Mouse (Mus musculus): ENCODE measurements around the gene Gm44790.

Gene Gm44790

GRCm38 (mm10) chr6:86404100-86404861 lies 22.2 kb upstream of the Gm44790 start, which contains the start of gene Tia1:
Gene Tia1, plus strand, starts transcription at chr6:86404219.
- peak; percentile 99 for DNase-seq (ENCODE audit: low read depth, low spot score)

- DNase-seq (ENCODE audit: low read depth, low spot score) = peak; percentile 35
These were observed 21.5 kb upstream of the Gm44790 start for GRCm38 (mm10) chr6:86404996-86405395.

GRCm38 (mm10) chr6:86406306-86406705 lies 20.2 kb upstream of the Gm44790 start:
- DNase-seq (ENCODE audit: low read depth, low spot score) = no peak

- DNase-seq (ENCODE audit: low read depth, low spot score) = no peak
These were observed 7.7 kb upstream of the Gm44790 start for GRCm38 (mm10) chr6:86418711-86419110.

DNA sequence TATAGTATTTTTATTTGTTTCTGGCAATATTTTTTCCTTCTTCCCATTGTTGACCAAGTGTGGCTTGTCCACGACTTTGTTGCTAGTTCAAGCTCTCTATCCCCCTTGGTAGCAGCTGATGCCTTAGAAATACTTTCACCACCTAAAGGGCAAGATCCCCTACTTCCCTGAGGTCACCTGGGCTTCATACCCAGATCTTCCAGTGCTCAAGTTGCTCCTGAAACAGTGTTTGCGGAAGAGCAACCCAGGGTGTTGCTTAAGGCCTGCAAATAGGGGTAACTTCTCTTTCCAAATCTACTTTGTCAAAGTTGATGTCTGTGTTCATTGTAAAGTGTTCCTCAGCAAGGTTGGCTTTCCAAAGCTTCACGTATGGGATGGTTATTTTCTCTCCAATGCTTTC lies 7.2 kb upstream of the Gm44790 start:
- DNase-seq (ENCODE audit: low read depth, low spot score) = no peak

DNA sequence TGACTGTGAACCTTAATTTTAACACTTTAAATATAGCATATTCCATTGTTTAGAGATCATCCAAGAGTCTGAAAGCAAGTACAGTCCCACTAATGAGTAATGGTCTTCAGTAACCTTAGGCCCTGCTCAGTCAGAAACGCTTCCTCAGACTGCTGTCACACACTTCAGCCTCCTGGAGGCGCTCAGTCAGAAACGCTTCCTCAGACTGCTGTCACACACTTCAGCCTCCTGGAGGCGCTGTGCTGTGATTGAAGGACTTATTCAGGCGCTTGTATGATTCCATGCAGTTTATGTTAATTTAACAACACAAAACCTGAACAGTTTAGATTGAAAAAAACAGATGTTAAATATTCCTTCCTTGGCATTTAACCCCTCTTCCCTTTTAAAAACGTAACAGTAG lies 6.0 kb upstream of the Gm44790 start:
- DNase-seq (ENCODE audit: low read depth, low spot score) = peak; percentile 88

DNA sequence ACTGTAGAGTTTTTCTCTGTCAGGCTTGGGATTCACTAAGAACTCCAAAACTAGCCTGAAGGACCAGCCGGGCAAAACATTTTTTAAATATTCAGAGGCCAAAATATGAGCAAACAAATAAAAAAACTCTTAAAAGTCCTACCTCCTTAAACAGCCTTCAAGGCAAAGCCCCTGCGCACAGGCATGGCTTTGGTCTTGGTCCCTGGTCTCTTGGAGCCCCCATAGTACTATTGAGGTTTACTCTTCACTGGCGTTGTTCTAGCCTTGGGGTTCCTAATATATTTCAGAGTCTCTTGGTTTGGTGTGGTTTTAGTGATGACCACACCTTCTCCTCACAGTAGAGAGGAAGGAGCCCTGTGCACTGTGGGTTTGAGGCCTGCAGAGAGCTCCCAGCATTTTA lies 5.1 kb downstream of the Gm44790 start:
- no peak for DNase-seq (ENCODE audit: low read depth, low spot score)

DNA sequence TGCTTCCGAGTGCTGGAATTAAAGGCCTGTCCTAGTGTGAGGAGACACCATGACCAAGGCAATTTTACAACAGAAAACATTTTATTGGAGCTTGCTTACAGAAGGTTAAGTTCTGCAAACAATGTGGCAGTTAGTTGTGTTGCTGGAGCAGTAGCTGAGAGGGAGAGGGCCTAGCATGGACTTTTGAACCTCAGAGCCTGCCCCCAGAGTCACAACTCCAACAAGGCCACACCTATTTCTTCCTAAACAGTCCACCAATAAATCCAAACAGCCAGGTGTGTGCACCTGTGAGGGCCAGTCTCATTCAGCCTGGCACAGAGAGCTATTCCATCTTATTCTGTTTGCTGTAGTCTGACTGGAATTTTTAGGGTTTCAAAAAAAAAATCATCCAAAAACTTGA lies 7.2 kb downstream of the Gm44790 start:
- DNase-seq (ENCODE audit: low read depth, low spot score) = no peak

GRCm38 (mm10) chr6:86437711-86438110 lies 11.3 kb downstream of the Gm44790 start:
- peak; percentile 83 for DNase-seq (ENCODE audit: low read depth, low spot score)

- peak; percentile 98 for DNase-seq (ENCODE audit: low read depth, low spot score)
These were observed 12.0 kb downstream of the Gm44790 start, which contains the start of gene C87436 for GRCm38 (mm10) chr6:86438272-86439118. Gene C87436, plus strand, starts transcription at chr6:86438374.

DNA sequence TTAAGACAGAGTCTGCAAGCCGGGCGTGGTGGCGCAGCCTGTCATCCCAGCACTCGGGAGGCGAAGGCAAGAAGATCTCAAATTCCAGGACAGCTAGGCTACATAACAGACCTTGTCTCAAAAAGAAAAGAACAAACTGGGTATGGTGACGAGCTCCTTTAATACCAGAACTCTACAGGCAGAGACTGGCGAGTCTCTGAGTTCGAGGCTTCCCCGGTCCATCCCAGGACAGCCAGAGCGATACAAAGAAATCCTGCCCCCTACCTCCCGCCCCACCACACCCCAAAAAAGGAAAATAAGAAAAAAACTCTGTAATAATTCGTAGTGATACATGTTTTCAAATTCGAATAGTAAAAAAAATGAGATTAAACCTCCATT lies 12.7 kb downstream of the Gm44790 start:
- no peak for DNase-seq (ENCODE audit: low read depth, low spot score)

DNA sequence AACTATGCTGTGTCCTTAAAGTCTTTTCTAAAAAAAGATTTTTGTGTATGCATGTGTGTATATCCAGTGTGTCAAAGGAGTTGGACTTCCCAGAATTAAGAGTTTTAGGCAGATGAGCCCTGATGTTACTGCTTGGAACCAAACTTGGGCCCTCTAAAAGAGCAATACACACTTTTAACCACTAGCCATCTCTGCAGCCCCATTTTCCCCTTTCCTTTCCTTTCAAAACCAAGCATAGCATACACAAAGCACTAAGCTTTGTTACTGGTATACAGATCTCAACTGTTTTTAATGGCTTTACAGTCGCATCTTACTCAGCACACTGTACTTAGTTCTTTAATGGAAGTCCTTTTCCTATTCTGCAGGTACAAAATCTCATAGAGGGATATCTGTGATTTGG lies 13.1 kb downstream of the Gm44790 start:
- DNase-seq (ENCODE audit: low read depth, low spot score) = peak; percentile 17

DNA sequence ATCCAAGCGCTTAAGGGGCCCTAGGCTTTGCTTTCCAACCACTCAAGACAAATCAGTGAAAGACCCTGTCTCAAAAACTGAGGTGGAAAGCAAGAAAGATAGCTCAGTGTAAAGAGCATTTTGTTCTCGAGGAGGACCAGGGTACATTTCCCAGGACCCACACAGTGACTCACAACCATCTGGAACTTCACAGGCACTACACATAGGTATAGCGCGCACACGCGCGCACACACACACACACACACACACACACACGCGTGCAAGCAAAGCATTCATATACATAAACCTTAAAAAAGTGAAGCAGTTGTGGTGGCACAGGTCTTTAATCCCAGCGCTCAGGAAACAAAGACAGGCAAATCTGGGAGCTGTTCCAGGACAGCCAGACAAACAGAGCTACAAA lies 15.1 kb downstream of the Gm44790 start:
- no peak for DNase-seq (ENCODE audit: low read depth, low spot score)

DNA sequence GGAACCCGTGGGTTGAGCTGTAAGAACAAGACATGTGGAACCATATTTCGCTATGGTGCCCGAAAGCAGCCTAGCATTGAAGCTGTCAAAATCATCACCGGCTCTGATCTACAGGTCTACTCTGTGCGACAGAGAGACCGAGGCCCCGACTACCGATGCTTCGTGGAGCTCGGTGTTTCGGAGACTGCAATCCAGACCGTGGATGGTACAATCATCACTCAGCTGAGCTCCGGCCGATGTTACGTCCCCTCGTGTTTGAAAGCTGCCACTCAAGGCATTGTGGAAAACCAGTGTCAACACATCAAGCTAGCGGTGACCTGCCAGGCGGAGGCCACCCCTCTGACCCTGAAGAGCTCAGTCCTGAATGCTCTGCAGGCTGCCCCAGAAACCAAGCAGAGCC lies 19.1 kb downstream of the Gm44790 start:
- DNase-seq (ENCODE audit: low read depth, low spot score) = no peak

- DNase-seq (ENCODE audit: low read depth, low spot score) = no peak
These were observed 20.6 kb downstream of the Gm44790 start for GRCm38 (mm10) chr6:86446927-86447568.

- DNase-seq (ENCODE audit: low read depth, low spot score) = no peak
These were observed 30.3 kb downstream of the Gm44790 start for GRCm38 (mm10) chr6:86456727-86457126.

DNA sequence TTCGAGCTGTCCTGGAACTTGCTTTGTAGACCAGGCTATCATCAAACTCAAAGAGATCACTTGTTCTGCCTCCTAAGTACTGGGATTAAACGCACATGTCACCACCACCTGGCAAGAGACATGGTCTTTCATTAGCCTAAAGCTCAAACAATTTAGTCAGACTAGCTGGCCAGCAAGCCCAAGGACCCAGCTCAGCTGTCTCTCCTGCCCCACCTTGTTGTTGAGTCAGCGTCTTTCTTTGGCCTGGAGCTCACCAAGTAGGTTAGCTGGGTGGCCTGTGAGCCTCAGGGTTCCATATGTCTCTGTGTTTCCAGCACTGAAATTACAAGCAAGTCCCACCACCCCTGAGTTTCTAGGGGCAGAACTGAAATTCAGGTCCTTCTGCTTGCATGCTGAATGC lies 36.6 kb downstream of the Gm44790 start:
- DNase-seq (ENCODE audit: low read depth, low spot score) = no peak

DNA sequence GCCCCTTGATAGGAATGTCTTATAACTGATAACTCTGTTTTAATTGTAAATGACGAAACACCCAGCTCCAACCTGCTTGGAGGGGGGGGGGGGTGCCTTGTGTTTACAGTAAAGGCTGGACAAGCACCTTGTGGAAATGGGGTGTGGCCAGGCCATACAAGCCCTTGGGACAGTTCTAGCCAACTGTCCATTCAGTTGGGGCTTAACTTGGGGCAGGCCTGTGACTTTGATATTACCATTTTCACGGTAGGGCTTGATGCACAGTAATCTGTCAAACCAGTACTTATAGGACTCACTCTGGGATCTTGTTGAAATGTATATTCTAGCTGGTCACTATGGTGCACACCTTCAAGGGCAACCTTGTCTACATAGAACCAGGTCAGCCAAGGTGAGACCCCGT lies 44.9 kb downstream of the Gm44790 start:
- DNase-seq (ENCODE audit: low read depth, low spot score) = no peak

GRCm38 (mm10) chr6:86471760-86472099 lies 45.3 kb downstream of the Gm44790 start:
- DNase-seq (ENCODE audit: low read depth, low spot score) = no peak

GRCm38 (mm10) chr6:86472100-86472955 lies 45.9 kb downstream of the Gm44790 start:
- DNase-seq (ENCODE audit: low read depth, low spot score) = peak; percentile 100

- DNase-seq (ENCODE audit: low read depth, low spot score) = no peak
These were observed 46.6 kb downstream of the Gm44790 start for GRCm38 (mm10) chr6:86473077-86473476.
